Mouse (Mus musculus) hindlimb bud, embryonic 11.5 days (tissue): Measurements from ENCODE around the gene T2.
"Not testable (repeated sequence)": the region's sequence is repeated elsewhere in the genome, so short reads cannot be mapped to it uniquely, and the experiment has no call there.

Source experiments
- DNase-seq: peaks from one replicate; pipeline ENCODE4 v3.0.0-alpha.2; 2012; ENCODE audit warnings: low read depth, low spot score; ENCODE audit errors: extremely low spot score

T2 gene

DNA sequence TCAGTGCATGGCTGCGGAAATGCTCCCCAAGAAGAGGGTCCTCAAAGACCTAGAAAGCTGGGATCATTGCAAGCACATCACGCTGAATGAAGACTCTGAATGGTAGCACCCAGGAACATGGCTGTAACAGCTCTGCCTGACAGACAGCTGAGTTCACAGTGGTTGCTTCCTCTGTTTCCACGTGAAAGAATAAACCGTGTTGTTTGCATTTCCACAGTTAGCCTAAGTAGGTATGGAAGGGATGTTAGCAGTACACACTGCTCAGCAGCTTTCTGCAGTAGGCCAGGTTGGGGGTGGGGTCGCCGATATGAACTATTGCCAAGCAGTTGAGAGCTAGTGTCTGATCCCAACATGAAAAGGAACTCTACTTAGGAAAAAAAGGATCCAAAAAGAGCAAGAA, at the start of gene T2:
Gene T2, plus strand, starts transcription at position 301 of the 400 bp plus-strand sequence.
- DNase-seq: no peak

- DNase-seq: peak; percentile 50
These were observed 44.8 kb upstream of the T2 start, which contains the start of gene Sft2d1 for GRCm38 (mm10) chr17:8310838-8311614. Gene Sft2d1, plus strand, starts transcription at chr17:8311102.

- DNase-seq: no peak
These were observed 44.0 kb upstream of the T2 start for GRCm38 (mm10) chr17:8311751-8312150.

DNA sequence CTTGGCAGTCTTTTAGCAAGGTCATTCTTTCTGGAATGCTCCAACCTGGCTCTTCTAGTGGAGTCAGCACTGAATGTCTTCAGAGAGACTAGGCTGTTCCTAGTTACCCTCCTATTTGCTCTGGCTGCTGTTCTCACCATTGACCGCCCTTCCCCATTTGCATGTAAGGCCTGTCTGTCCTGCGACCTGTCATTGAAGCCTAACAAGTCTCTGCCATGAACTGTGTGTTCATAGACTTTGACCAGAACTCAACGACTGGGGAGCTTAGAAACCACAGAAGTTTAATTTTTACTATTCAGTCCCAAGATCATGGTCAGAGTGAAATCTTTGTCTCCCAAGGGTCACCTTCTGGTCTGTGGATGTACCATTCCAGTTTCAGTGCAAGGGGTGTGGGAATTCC, 41.8 kb upstream of the T2 start:
- DNase-seq: no peak

DNA sequence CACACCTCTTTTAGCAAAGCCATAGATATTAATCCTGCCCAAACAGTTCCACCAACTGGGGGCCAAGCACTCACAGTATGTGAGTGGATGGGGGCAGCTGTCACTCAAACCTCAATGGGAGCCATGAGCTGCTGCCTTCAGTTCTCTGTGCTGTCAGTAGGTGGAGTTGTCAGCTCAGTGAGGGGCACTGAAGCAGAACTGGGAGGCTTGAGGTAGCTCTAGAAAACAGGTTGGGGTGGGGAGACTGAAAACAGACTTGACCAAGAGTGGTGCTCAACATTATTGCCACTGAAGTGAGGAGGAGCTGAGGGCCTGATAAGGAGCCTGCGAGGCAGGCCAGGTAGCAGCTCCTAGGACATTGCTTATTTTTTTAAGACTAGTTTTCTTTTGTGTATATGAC, 39.5 kb upstream of the T2 start:
- no peak for DNase-seq

DNA sequence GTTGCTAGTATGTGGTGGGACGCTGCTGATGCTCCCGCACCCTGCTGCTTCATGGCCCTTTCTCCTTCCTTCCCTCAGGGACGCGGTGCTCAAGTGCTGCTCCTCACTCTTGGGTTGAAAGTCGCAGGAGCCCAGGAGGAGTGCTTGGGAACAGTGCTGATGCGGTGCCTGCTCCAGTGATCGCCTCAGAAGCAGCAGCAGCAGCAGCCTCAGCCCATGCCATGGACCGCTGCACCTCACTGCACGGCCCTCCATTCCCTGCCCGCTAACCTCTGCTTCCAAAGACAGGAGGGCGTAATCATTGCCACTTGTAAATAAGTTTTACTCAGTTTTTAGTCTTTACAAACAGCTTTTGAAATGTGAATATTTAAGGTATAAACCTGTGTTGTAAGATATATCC, 28.9 kb upstream of the T2 start:
- not testable (repeated sequence) for DNase-seq

DNA sequence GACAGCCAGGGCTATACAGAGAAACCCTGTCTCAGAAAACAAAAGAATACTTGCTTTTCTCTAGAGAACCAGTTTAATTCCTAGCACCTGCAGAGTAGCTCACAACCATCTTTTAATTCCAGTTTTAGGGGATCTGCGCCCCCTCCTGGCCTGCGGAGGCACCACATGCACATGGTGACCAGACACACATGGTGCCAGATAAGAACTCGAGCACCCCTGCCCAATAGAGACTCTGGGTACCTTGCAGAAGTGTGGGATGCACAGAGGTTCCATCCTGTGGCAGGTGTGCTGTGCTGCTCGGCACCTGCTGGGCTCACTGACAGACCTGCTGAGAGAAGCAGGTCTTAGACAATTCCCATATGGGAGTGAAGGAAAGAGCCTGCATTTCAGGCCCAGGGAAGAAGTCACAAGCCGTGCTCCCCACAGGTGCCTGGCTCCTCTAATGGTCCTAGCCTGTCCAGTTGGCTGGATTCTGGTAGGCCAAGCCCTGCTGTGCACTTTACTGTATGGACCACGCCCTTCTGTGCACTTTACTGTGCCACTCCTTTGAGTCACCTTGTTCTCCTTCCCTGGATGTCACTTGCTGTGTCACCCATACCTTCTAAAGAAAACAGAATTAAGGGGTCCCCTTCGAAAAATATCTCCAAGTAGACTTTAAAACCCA, 27.1 kb upstream of the T2 start:
- DNase-seq: no peak

DNA sequence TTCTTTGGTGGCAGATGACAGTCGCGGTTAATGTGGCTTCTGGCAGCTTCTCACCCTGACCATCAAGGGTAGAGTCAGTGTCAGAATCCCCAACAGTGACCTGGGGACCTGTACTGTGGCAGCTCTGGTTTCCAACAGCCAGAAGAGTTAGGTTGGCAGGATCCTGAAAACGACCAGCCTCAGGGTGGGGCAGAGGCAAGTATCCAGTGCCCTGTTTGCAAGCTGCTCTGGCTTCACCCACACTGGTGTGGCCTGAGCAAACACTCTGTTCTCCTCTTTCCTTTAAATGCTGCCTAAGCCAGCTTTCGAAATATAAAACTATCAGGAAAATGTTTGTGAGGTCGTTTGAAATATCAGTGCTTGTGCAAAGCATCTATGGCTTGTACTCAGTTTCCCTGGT, 25.2 kb upstream of the T2 start:
- DNase-seq: no peak

GRCm38 (mm10) chr17:8337159-8337558, 18.6 kb upstream of the T2 start, which contains the start of gene Prr18:
Gene Prr18, plus strand, starts transcription at chr17:8337459.
- not testable (repeated sequence) for DNase-seq

GRCm38 (mm10) chr17:8339666-8340374, 16.0 kb upstream of the T2 start:
- DNase-seq: no peak

DNA sequence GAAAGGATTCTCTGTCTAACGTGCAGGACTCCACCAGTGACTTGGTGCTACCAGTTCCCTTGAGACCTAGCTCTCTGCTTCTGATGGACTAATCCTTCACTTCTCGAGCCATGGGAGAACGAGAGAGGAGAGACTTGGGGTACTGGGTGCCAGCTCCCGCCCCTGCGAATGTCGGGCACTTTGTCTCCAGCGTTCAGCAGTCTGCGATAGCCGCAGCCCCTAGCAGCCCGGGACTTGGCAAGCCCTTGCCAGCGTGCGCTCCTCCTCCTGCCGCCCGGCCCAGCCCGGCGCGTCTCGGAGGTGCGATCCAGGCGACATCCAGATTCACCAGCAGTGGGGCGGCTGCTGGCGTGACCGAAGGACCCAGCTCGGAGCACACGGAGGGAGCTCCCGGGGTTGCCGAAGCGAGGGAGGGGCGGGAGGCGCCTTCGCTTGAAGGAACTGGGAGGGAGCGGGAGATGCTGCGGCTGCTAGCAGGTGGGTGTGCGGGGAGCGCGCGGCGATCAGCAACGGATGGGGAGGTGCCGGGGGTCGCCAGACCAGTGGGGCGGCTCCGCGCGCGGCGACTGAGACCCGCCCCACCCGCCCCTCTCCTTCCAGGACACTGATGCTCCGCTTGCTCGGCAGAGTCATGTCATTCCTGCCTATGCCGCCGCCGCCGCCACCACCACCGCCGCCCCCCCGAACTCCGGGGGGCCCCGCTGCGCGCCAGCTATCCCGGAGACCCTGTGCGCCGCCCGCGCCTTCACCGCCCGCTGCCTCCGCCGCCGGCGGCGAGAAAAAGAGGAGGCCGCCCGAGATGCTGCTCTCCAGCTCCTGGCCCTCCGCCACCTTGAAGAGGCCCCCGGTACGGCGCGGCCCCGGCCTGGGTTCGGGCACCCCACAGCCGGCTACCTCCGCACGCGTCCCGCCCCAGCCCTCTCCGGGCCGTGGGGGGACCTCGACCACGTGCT, 15.1 kb upstream of the T2 start:
- DNase-seq: no peak

DNA sequence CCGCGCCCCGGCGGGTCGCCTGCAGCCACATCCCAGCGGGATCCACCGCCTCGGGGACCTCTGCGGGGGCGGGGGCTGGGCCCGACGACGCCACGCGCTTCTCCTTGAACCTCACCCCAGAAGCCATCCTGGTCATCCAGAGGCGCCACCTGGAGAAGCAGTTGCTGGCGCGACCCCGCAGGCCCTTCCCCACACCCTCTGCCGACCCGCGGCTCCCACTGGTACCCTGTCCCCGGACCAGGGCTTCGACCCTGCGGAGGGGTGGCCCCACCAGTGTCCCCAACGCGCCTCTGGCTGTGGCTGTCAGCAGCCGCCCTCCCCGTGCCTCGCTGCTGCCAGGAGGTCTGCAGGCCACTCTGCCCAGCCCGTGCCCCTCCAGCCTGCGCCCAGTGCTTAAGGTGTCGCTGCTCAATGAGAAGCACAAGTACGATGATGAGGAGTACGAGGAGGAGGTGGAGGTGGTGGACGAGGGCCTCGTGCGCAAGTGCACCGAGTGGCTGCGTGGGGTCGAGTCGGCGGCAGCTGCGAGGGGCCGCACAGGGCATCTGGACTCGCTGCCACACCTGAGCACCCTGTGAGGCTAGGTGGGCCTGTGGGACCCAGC, 14.3 kb upstream of the T2 start:
- no peak for DNase-seq

- no peak for DNase-seq
These were observed 13.1 kb upstream of the T2 start for GRCm38 (mm10) chr17:8342706-8343105.

DNA sequence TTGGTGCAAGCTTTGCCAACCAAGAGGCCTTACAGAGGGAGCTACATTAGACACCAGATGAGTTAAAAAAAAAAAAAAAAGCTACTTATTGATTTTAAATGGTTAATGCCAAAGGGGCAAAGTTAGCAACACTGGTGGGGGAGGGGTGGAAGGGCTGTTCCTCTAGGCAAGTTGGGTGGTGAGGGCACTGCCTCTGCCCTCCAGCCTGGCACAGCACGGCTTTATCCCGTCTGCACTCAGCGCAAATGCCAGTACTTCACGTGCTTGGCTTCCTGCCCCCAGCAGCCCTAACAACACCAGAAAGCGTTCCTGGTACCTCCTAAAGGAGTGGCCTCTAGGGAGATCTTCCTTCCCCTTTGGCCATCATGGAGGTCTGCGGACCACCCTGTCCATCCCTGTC, 12.4 kb upstream of the T2 start:
- DNase-seq: no peak

DNA sequence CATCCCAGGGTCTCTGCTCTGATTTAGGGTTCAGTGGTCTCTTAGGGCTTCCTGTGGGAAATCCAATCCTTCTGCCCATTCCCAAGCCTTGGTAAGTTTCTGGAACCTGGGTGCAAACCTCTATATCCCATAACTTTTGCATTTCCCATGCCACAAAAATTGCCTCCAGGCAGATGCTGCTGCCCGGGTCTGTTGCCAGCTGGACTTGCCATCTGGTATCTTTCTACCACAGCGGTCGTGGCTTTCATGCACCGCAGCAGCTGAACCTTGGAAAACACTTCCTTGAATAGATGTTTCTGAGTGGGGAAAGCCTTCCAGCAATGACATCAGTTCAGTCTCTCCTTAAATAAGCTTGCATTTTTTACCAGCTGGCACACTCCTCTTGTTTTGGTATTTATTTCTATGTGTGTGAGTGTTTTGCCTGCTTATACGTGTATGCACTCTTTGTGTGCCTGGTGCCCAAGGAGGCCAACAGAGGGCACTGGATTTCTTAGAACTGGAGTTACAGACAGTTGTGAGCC, 8.0 kb upstream of the T2 start:
- DNase-seq: no peak

DNA sequence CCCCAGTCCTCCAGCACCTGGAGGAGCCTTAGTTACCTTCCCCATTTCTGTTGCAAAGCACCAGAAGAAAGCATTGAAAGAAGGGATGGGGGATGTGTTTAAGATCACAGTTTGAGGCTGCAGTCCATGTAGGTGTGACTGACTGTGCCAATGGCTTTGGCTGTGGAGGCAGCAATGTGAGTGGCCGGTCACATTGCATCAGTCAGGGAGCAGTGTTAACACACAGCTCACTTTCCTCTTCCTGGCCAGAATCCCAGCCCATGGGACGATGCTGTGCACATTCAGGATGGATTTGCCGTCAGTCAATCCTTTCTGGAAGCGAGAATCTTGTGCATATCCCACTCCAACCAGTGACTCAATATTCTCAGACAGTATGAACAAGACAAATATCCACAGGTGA, 6.9 kb upstream of the T2 start:
- no peak for DNase-seq

- DNase-seq: no peak
These were observed 4.7 kb upstream of the T2 start for GRCm38 (mm10) chr17:8351088-8351487.

- no peak for DNase-seq
These were observed 1.7 kb downstream of the T2 start for GRCm38 (mm10) chr17:8357498-8357897.

DNA sequence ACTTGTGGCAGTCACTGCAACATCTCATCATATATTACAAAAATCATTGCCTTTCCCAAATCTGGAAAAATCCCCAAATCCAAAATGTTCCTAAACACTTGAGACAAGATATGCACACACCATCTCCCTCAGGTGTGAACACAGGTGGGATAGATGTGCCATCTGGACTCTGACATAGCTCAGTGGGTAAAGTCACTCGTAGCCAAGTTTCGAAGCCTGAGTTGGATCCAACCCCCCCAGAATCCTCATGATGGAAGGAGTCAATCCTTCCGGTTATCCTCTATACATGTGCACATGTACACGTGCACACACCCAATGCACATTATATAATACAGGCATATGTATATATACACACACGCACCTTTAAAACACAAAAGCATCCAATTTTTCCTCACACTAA, 5.1 kb downstream of the T2 start:
- no peak for DNase-seq
